Mouse (Mus musculus) forebrain, embryonic 10.5 days (tissue): ENCODE results near the gene Gm47841. TPM values are rescaled to one million over a fixed set of nuclear protein-coding genes. Genes with fewer than 3 reads are reported as not detected.

Experiments
- DNase-seq: peaks from one replicate; pipeline ENCODE4 v3.0.0-alpha.2; 2017; ENCODE audit warnings: low spot score; ENCODE audit errors: extremely low spot score
- H3K27ac ChIP-seq: fragments of 300-500 bp; sonication (generic); 2 replicates; pipeline ENCODE4 v1.5.1; 2016; ENCODE audit warnings: mild to moderate bottlenecking
- H3K27me3 ChIP-seq: fragments of 300-500 bp; sonication (generic); 2 replicates; pipeline ENCODE4 v1.6.1; 2016; ENCODE audit warnings: mild to moderate bottlenecking; ENCODE audit not compliant: poor library complexity, severe bottlenecking
- H3K36me3 ChIP-seq: fragments of 300-500 bp; sonication (generic); replicated peaks from 2 replicates; pipeline ENCODE4 v1.6.1; 2016; ENCODE audit warnings: mild to moderate bottlenecking, moderate library complexity
- H3K4me1 ChIP-seq: fragments of 300-500 bp; sonication (generic); 2 replicates; pipeline ENCODE4 v1.6.1; 2016
- H3K4me3 ChIP-seq: fragments of 300-500 bp; sonication (generic); 2 replicates; pipeline ENCODE4 v1.5.1; 2016; ENCODE audit warnings: mild to moderate bottlenecking, moderate library complexity
- H3K9me3 ChIP-seq: fragments of 300-500 bp; sonication (generic); 2 replicates; pipeline ENCODE4 v1.6.1; 2016; ENCODE audit warnings: mild to moderate bottlenecking, moderate library complexity
- WGBS: fragments of 180-500 bp; shearing (Covaris S2); methylation state at CpG from one replicate; pipeline ENCODE4 v1.1.7; 2016; 5-methylcytosine and 5-hydroxymethylcytosine counted together
- polyA plus RNA-seq: library from polyadenylated mRNA; unstranded; fragments of >200 nt; fragmentation: Nextera tagmentation; extraction: Ambion mirVana; gene quantifications from 2 replicates; pipeline ENCODE4 v1.2.1, GENCODE M21; 2016

The Gm47841 gene
- polyA plus RNA-seq, 1 experiment from 2014 or later, result not detected

- Histone ChIP-seq H3K4me1 (peaks cover 16% of the 10 kb centered on the region), H3K4me3 (peak overlapping the region; percentile 56), H3K27ac (peak overlapping the region; percentile 68), H3K36me3 (no peaks in the 10 kb centered on the region), H3K27me3 (peaks cover 21% of the 10 kb centered on the region), H3K9me3 (no peaks in the 10 kb centered on the region)
- DNase-seq, result peak; percentile 62
- 14% methylated on average over 14 of the region's 15 CpGs for whole genome bisulfite sequencing
Measured at GRCm38 (mm10) chr15:101006251-101007040, 40.8 kb downstream of the Gm47841 start.

- H3K27ac ChIP-seq, result no peak overlapping the region
- H3K27me3 ChIP-seq, result peaks cover 21% of the 10 kb centered on the region
- no peaks in the 10 kb centered on the region for H3K9me3 ChIP-seq
- peaks cover 16% of the 10 kb centered on the region for H3K4me1 ChIP-seq
- WGBS, result 84% methylated on average over 8 of the region's 8 CpGs
- H3K4me3 ChIP-seq, result no peak overlapping the region
- no peaks in the 10 kb centered on the region for H3K36me3 ChIP-seq
- no peak for DNase-seq
Measured at GRCm38 (mm10) chr15:101005717-101006116, 41.5 kb downstream of the Gm47841 start.

GRCm38 (mm10) chr15:101004538-101004937 lies 42.7 kb downstream of the Gm47841 start:
- WGBS, result 73% methylated on average over 3 of the region's 3 CpGs
- Histone ChIP-seq H3K4me3 (no peak overlapping the region), H3K9me3 (no peaks in the 10 kb centered on the region), H3K36me3 (no peaks in the 10 kb centered on the region), H3K4me1 (peaks cover 16% of the 10 kb centered on the region), H3K27ac (no peak overlapping the region), H3K27me3 (peaks cover 21% of the 10 kb centered on the region)
- no peak for DNase-seq

- Histone ChIP-seq H3K4me1 (peaks cover 16% of the 10 kb centered on the region), H3K36me3 (no peaks in the 10 kb centered on the region), H3K4me3 (no peak overlapping the region), H3K27ac (no peak overlapping the region), H3K27me3 (peaks cover 16% of the 10 kb centered on the region), H3K9me3 (no peaks in the 10 kb centered on the region)
- no peak for DNase-seq
- WGBS, result 92% methylated on average over 3 of the region's 3 CpGs
Measured at GRCm38 (mm10) chr15:101002466-101002865, 44.7 kb downstream of the Gm47841 start.

GRCm38 (mm10) chr15:101001685-101002084 lies 45.5 kb downstream of the Gm47841 start:
- H3K27me3 ChIP-seq, result peaks cover 10% of the 10 kb centered on the region; the same call in 1 of the 2 replicates
- H3K4me3 ChIP-seq, result no peak overlapping the region
- no peaks in the 10 kb centered on the region for H3K9me3 ChIP-seq
- no peak for DNase-seq
- no peaks in the 10 kb centered on the region for H3K36me3 ChIP-seq
- H3K4me1 ChIP-seq, result peaks cover 8% of the 10 kb centered on the region
- no peak overlapping the region for H3K27ac ChIP-seq
- 92% methylated on average over 1 of the region's 1 CpGs for WGBS

GRCm38 (mm10) chr15:100997090-100997489 lies 50.1 kb downstream of the Gm47841 start:
- H3K27ac ChIP-seq, result no peak overlapping the region
- H3K4me3 ChIP-seq, result no peak overlapping the region
- WGBS, result 19% methylated on average over 4 of the region's 4 CpGs
- H3K36me3 ChIP-seq, result no peaks in the 10 kb centered on the region
- DNase-seq, result peak; percentile 38
- H3K9me3 ChIP-seq, result no peaks in the 10 kb centered on the region
- no peaks in the 10 kb centered on the region for H3K4me1 ChIP-seq
- no peaks in the 10 kb centered on the region for H3K27me3 ChIP-seq

Other genes starting within 250 kb of the Gm47841 start
- gene Scn8a, start 177.5 kb downstream of the Gm47841 start, polyA plus RNA-seq, result 9.0 and 11.0 TPM in 2 replicates
- 0.80 and 0.82 TPM in 2 replicates for gene Fignl2, start 31.2 kb upstream of the Gm47841 start, polyA plus RNA-seq
- gene Ankrd33, start 68.4 kb upstream of the Gm47841 start, polyA plus RNA-seq, result not detected in 2 replicates
- 8.0 and 8.1 TPM in 2 replicates for gene Acvrl1, start 81.1 kb upstream of the Gm47841 start, polyA plus RNA-seq
- 5.8 TPM in 2 replicates for gene Acvr1b, start 126.7 kb upstream of the Gm47841 start, polyA plus RNA-seq
- 2.6 and 4.1 TPM in 2 replicates for gene Grasp, start 176.8 kb upstream of the Gm47841 start, polyA plus RNA-seq
- gene Nr4a1, start 206.9 kb upstream of the Gm47841 start, polyA plus RNA-seq, result 3.7 and 5.2 TPM in 2 replicates
- gene Atg101, start 236.9 kb upstream of the Gm47841 start, polyA plus RNA-seq, result 77.2 and 77.8 TPM in 2 replicates
- 0.07 and 0.27 TPM in 2 replicates for gene 6030408B16Rik, start 245.8 kb upstream of the Gm47841 start, polyA plus RNA-seq